Mouse (Mus musculus) lung, adult 2 months (tissue): Measurements from ENCODE around the gene Srebf2. TPM values are rescaled to one million over a fixed set of nuclear protein-coding genes. Genes with fewer than 3 reads are reported as not detected.

ENCODE experiments used
- DNase-seq: peaks from one replicate; pipeline ENCODE4 v3.0.0; 2022
- H3K4me1 ChIP-seq: fragments of 200-500 bp; 2 replicates; pipeline ENCODE4 v1.6.1; 2011; ENCODE audit warnings: low read length; ENCODE audit not compliant: control insufficient read depth, insufficient read depth
- H3K4me3 ChIP-seq: fragments of 200-500 bp; replicated peaks from 2 replicates; pipeline ENCODE3; 2011; ENCODE audit warnings: low read depth, mild to moderate bottlenecking, control low read depth, low read length; ENCODE audit errors: extremely low read depth
- CTCF ChIP-seq: fragments of 200-500 bp; IDR thresholded peaks from 2 replicates; pipeline ENCODE4 v1.5.1; 2011; ENCODE audit warnings: mild to moderate bottlenecking, low read length, control low read depth; ENCODE audit not compliant: insufficient read depth
- POLR2A ChIP-seq: fragments of 200-500 bp; IDR thresholded peaks from 2 replicates; pipeline ENCODE4 v1.6.1; 2011; ENCODE audit warnings: low read depth, mild to moderate bottlenecking, control low read depth, low read length, borderline replicate concordance; ENCODE audit errors: extremely low read depth
- WGBS: fragments of 180-500 bp; shearing (Covaris S2); methylation state at CpG from one replicate; pipeline ENCODE4 v1.1.7; 2018; 5-methylcytosine and 5-hydroxymethylcytosine counted together
- polyA plus RNA-seq: library from polyadenylated mRNA; depleted of rRNA; stranded (reverse); fragments of >200 nt; gene quantifications from 2 replicates; pipeline ENCODE4 v1.2.3, GENCODE M21; 2012

Srebf2 gene
- polyA plus RNA-seq, 1 experiment = 261 TPM

DNA sequence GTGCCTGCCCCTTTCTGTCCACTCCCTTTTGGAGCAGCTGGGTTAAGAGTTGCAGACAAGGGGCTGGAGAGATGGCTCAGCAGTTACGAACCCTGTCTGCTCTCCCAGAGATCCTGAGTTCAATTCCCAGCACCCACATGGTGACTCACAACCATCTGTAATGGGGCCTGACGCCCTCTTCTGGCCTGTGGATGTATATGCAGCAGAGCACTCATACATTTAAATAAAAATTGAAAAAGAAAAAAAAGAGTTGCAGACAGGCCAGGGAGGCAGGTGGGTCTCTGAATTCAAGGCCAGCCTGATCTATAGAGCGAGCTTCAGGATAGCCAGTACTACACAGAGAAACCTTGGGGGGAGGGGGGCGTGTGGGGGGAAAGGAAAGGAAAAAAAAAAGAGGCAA lies 40.4 kb downstream of the Srebf2 start:
- TF ChIP-seq CTCF = no peak
- TF ChIP-seq POLR2A = no peak
- 85% methylated on average over 4 of the region's 4 CpGs for WGBS
- no peaks in the 10 kb centered on the region for H3K4me1 ChIP-seq
- no peak for DNase-seq
- no peak overlapping the region for H3K4me3 ChIP-seq

DNA sequence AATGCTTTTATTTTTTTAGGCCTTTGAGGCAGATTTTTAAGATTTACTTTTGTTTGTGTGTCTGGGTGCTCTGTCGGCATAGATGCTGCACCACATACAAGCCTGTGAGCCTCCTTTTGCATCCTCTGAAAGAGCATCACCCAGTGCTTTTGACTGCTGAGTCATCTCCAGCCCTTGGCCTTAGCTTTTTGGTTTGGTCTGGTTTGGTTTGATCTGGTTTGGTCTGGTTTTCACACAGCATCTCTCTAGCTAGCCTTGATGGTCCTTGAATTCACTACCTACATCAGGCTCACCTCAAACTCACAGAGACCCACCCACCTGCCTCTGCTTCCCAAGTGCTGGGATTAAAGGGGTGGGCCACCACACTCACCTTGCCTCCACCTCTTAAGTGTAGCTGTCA lies 40.9 kb downstream of the Srebf2 start:
- WGBS = 92% methylated on average over 1 of the region's 1 CpGs
- Histone ChIP-seq H3K4me1 (no peaks in the 10 kb centered on the region), H3K4me3 (no peak overlapping the region)
- TF ChIP-seq POLR2A (no peak), CTCF (no peak)
- DNase-seq = no peak

DNA sequence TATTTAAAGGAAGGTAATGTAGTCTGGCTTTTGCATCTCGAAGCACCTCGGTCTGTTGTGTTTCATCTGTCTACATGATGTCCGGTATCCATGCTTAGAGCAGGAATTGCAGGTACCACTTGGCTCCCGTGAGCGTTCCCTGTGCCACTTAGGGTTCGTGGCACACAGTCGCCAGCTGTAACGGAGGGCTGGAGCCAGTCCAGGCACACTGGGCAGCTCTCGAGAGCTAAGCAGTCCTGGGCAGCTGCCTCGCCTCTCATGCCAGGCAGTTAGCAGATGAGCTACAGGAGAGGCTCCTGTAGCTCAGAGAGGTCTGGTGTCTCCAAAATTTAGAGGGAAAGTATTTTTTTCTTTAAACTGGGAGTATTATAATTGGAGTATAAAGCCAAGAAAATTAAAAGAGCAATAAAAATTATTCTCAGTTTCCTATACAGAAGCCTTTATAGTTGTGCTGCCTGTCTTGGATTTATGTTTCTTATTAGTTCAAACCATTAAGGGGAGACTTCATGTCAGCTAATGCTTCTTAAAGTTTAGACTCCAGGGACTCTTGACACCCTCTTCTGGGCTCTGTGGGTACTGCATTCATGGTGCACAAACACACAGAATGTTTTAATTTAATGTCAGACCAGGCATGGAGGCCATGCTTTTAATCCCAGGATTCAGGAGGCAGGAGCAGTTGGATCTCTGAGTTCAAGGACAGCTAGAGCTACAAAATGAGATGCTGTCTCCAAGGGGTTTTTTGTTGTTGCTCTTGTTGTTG lies 41.7 kb downstream of the Srebf2 start:
- H3K4me3 ChIP-seq = no peak overlapping the region
- DNase-seq = no peak
- TF ChIP-seq POLR2A = no peak
- no peak for TF ChIP-seq CTCF
- WGBS = 87% methylated on average over 10 of the region's 10 CpGs
- H3K4me1 ChIP-seq = no peaks in the 10 kb centered on the region

DNA sequence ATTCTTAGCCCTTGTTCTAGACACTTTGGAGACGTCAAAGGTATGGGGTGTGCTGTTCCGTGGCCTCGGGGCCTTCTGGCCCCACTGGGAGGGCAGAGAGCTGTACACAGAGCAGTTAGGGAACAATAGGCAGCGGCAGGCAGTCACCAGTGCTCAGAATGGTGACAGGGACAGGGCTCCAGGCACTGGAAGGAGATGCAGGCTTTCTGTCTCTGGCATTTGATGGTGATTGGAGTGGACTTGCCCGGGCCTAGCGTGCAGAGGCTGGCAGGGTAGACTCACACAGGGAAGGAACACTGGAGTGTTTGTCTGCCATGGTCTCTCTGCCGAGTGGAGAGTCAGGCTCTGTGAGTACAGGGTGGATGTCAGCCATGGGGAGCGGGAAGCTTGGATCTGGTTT lies 45.6 kb downstream of the Srebf2 start:
- TF ChIP-seq CTCF = no peak
- no peak for TF ChIP-seq POLR2A
- H3K4me1 ChIP-seq = no peaks in the 10 kb centered on the region
- no peak overlapping the region for H3K4me3 ChIP-seq
- WGBS = 90% methylated on average over 8 of the region's 8 CpGs
- no peak for DNase-seq

DNA sequence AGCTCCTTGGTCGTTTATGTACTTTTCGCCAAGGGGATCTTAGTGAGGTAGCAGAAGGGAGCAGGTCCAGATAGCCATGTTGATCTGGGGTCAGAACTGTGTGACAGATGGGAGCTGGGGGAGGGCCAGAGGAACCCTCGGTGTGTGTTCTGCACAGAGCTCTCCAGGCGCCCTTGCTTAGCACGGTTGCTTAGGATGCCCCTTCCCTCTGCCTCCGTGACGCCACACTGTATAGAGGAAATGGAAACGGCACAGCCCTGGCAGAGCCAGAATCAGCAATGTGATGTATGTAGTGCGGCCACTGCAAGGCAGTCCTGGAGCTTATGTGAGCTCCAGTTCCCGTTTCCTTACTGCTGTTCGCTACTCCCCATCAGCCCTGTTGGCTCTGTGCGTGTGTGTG lies 49.3 kb downstream of the Srebf2 start:
- H3K4me1 ChIP-seq = no peaks in the 10 kb centered on the region
- 81% methylated on average over 12 of the region's 12 CpGs for whole genome bisulfite sequencing
- DNase-seq = no peak
- H3K4me3 ChIP-seq = no peak overlapping the region
- TF ChIP-seq POLR2A (no peak), CTCF (no peak)

DNA sequence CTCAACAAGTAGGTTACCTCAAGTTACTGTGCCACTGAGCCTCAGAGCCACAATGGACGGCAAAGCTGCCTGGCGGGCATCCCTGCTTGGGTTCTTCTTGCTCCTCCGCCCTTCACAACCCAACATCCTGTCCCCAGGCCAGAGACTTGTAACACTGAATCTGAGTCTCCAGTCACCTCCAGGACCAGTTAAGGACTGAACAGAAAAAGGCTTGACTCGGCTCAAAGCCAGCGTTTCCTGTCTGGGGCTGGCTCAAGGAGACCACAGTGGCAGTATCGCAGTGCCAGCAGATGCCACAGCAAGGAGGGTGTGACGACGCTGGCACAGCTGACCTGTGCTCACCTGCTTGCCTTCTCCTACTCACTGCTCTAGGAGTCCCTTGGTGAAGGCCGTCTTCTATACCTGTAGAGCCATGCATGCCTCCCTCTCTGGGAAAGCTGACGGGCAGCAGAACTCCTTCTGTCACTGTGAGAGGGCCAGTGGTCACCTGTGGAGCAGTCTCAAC lies 50.3 kb downstream of the Srebf2 start:
- H3K4me3 ChIP-seq = no peak overlapping the region
- no peak for DNase-seq
- 87% methylated on average over 10 of the region's 10 CpGs for WGBS
- no peak for TF ChIP-seq POLR2A
- TF ChIP-seq CTCF = no peak
- no peaks in the 10 kb centered on the region for H3K4me1 ChIP-seq

DNA sequence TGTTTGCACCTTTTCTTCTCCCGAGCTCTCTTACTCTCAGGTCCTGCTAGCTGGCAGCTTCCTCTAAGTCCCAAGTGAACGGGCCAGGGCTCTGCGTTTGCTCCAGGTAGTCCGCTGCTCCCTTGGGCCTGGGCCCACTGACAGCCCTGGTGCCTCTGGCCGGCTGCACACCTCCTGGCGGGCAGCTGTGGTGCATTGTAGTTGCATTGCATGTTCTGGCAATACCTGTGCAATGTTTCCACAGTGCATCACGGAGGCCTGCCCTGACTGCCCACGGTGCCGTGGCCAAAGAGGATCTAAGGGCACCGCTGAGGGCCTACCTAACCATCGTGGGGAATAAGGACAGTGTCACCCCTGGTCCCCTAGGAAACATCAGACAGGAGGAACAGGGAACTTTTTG lies 51.0 kb downstream of the Srebf2 start:
- H3K4me1 ChIP-seq = no peaks in the 10 kb centered on the region
- TF ChIP-seq CTCF (no peak), POLR2A (no peak)

DNA sequence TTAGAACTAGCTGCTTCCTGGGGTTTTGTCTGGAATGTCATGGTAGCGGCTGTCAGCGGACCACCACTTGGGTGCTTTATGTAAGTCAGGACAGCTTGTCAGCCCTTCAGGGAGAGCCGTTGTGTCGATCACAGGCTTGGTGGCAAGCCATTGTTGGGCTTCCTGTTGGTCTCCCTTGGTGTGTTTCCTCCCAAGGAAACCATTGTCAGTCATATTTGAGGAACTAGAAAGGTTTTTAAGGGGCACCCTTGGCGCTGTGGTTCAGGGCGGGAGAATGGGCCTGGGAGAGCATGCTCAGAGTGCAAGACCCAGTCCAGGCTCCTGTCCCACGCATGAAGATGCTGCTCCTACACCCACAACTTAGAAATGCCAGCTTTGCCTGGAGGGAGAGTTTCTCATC lies 51.4 kb downstream of the Srebf2 start:
- DNase-seq = no peak
- H3K4me3 ChIP-seq = no peak overlapping the region
- 72% methylated on average over 7 of the region's 7 CpGs for WGBS
- TF ChIP-seq CTCF (no peak), POLR2A (no peak)
- H3K4me1 ChIP-seq = no peaks in the 10 kb centered on the region

More for the DNA sequence above, 51.0 kb downstream of the Srebf2 start:
- no peak for DNase-seq
- no peak overlapping the region for H3K4me3 ChIP-seq
- 88% methylated on average over 11 of the region's 11 CpGs for WGBS

DNA sequence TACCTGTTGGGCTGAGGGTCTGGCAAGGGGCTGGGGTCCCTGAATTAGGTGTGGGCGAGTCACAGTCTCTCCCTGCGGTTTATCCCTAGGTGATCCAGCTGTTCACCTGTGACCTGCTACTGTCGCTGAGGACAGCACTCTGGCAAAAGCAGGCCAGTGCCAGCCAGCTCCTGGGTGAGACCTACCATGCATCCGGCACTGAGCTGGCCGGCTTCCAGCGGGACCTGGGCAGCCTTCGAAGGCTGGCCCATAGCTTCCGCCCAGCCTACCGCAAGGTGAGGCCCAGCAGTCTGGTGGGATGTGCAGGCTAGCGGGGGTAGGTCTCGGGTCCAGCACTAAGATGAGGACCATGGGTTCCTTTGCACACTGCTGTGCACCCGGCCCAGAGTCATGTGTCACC lies 52.6 kb downstream of the Srebf2 start:
- no peak for DNase-seq
- TF ChIP-seq CTCF (no peak), POLR2A (no peak)
- WGBS = 80% methylated on average over 12 of the region's 12 CpGs
- Histone ChIP-seq H3K4me3 (no peak overlapping the region), H3K4me1 (no peaks in the 10 kb centered on the region)

DNA sequence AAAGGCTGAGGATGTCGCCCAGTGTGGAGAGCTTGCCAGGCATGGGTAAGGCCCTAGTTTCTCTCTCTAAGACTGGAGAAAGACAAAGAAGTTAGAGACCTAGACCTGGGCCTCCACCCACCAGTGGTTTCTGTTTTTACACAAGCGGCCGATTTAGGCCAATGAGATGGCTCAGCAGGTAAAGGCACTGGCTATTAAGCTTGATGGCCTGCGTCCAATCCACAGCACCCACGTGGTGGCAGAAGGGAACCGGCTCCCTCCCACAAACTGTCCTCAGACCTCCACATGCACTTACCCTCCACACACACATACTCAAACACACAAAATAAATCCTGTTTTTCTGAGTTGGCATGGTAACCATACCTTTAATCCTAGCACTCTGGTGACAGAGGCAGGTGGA lies 55.1 kb downstream of the Srebf2 start:
- TF ChIP-seq POLR2A (no peak), CTCF (no peak)
- no peaks in the 10 kb centered on the region for H3K4me1 ChIP-seq
- DNase-seq = no peak
- WGBS = 83% methylated on average over 6 of the region's 6 CpGs
- H3K4me3 ChIP-seq = no peak overlapping the region
